Mouse (Mus musculus) megakaryocyte, adult 5-6 weeks (primary cell): ENCODE data around the gene Catsperg1. TPM values are rescaled to one million over a fixed set of nuclear protein-coding genes. Genes with fewer than 3 reads are reported as not detected.
"Not testable (repeated sequence)": the region's sequence is repeated elsewhere in the genome, so short reads cannot be mapped to it uniquely, and the experiment has no call there.

Experiments used
- ATAC-seq: 2 replicates; pipeline ENCODE4 v1.8.0; 2016; ENCODE audit warnings: mild to moderate bottlenecking, inconsistent platforms; ENCODE audit not compliant: poor library complexity, severe bottlenecking
- total RNA-seq, 2 experiments: library from RNA; stranded (forward) in 1 of 2; stranded (reverse) in 1 of 2; fragments of 153-499, 151-499 nt in 1 of 2; fragments of 221-1000, 200-1000 nt in 1 of 2; gene quantifications; 2 replicates each; pipeline versions ENCODE4 v1.2.3 to v1.2.4; 2015 to 2017

Catsperg1 gene
- total RNA-seq, 2 experiments from 2014 or later: 3.8 to 7.5 TPM

DNA sequence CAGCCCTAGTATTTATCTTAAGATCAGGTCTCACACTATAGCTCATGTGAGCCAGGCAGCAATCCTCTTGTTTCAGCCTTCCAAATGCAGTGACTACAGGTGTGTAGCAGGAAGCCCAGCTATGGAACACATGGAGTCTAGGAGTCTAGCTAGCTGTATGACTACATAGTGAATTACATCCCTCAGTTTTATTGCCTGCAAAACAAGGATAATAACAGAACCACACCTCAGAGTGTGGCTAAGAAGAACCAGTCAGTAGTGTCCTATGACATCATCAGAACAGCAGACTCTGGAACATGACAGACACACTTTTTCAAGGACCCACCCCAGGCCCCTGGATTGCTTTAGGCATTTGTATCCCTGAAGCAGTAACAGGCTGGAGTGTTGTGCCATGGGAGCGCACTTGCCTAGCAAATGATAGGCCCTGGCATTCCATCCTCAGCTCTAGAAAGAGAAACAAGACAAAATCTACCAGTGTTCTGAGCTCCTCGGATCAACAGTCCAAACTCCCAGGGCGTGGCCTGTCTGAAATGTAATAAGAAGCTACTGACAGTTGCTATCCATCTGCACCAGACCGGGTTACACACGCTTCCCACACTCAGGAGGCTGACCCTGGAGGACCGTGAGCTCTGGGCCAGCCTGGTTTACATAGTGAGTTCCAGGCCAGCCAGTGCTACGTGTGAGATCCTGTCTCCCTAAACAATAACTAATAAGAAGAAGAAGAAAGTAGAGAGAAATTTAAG is 67.0 kb downstream of the Catsperg1 start:
- ATAC-seq: no peak

DNA sequence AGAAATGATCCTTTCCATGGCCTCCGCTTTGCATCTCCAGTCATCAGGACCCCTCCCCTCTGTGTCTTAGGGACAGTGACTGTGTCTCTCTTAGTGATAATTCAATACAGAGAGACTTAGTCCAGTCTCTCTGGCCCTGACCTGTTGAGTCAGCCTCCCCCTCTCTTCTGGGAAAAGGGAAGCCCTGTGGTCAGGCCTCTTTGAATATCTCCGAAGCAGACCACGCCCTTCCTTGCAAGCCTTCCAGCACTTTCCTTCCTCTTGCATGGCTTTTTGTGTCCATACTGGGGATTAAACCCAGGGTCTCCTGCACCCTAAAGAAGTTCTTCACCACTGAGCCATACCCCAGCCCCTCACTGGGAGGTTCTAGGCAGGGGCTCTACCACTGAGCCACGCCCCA is 69.8 kb downstream of the Catsperg1 start:
- ATAC-seq: peak; percentile 92

- 0 out of 2 replicates have a peak, but pooled peaks have one; percentile 23 for ATAC-seq
Observed at GRCm38 (mm10) chr7:29141416-29141815, 72.4 kb downstream of the Catsperg1 start.

DNA sequence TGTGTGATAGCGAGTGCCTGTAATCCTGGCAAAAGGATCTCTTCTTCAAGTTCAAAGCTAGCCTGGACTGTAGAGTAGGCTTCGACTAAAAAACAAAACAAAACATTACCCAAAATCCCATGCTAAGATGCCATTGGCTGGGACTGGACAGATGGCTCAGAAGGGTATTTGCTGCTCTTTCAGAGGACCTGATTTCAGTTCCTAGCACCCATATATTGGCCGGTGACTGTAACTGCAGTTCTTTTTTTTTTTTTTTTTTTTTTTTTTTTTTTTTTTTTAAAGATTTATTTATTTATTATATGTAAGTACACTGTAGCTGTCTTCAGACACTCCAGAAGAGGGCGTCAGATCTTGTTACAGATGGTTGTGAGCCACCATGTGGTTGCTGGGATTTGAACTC is 74.6 kb downstream of the Catsperg1 start:
- not testable (repeated sequence) for ATAC-seq

DNA sequence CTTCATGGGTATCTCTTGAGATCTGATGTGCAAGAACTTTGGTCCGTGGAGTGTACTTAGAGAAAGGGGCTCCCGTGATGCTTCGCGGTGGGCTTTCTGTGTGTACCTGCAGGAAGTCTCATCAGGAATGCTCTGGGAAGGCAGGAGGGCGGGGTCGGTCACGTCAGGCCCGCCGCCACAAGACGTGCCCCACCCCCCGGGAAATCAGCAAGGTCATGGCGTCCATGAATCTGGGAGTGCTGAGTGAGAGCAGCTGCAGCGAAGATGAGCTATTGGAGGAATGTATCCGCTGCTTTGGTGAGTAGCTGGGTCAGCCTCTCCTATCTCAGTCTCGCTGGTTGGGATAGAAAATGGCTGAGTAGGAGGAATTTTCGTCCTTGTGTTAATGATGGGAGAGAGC is 76.4 kb downstream of the Catsperg1 start:
- ATAC-seq: no peak

DNA sequence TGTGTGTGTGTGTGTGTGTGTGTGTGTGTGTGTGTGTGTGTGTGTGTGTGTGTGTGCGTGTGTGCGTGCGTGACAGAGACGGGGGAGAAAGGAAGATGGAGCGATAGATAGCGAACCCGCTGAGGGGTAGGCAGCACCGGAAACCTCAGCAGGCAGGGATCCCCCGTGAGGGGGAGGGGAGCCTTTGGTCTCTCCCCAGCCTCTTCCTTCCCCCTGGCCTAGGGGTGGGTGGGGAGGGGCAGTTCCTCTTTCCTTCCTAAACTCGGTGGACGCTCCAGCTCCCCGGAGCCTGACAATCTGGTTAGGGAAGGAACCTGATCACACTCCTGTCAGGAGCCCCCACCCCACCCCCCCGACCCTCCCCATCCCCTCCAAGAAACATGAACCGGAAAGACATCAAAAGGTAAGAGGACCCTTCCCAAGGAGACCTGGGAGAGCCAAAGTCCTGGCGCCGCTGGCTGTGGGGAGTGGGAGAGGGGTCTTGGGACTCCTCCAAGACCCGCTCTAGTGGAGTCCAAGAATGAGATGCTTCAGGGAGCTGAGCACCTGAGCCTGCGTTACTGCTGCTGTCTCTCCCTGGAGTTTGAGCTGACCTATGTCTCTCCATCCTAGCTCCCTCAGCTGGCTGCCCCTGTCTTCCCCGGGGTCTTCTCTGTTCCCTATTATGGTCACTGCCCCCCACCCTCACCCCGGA is 79.0 kb downstream of the Catsperg1 start, which contains the start of gene Rasgrp4:
Gene Rasgrp4, plus strand, starts transcription at position 159 of the 694 bp plus-strand sequence.
- peak; percentile 99 for ATAC-seq

DNA sequence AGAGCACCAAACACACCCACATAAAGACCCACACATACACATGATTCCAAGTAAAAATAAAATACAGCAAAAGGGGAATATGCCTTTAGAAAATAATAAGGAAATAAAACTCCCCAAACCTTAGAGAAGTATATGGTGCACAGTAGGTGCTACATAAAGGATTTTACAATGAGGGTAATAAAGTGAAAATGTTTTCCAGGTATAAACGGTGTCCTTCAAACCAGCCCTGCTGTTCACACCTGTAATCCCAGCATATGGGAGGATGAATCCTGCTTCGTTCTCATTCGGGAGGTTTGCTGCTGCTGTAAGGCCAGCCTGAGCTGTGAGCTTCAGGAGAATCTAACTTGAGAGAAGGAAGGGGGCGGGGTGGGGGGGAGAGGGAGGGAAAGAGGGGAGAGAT is 79.6 kb downstream of the Catsperg1 start:
- no peak for ATAC-seq

Other genes starting within 250 kb of the Catsperg1 start
- 216 and 241 TPM in 2 replicates for gene Eif3k, start 232.2 kb downstream of the Catsperg1 start, total RNA-seq (2015)
- 340 and 348 TPM in 2 replicates for gene Eif3k, start 232.2 kb downstream of the Catsperg1 start, total RNA-seq (2017)
- gene Map4k1, start 232.0 kb downstream of the Catsperg1 start, total RNA-seq (2015): 53.8 and 54.4 TPM in 2 replicates
- gene Map4k1, start 232.0 kb downstream of the Catsperg1 start, total RNA-seq (2017): 44.2 and 60.4 TPM in 2 replicates
- gene Ryr1, start 88.9 kb downstream of the Catsperg1 start, total RNA-seq (2015): 0.52 and 0.78 TPM in 2 replicates
- 0.69 and 0.92 TPM in 2 replicates for gene Ryr1, start 88.9 kb downstream of the Catsperg1 start, total RNA-seq (2017)
- gene Rasgrp4, start 79.2 kb downstream of the Catsperg1 start, total RNA-seq (2015): 75.1 and 80.4 TPM in 2 replicates
- gene Rasgrp4, start 79.2 kb downstream of the Catsperg1 start, total RNA-seq (2017): 25.6 and 58.0 TPM in 2 replicates
- 26.5 and 26.7 TPM in 2 replicates for gene Fam98c, start 57.8 kb downstream of the Catsperg1 start, total RNA-seq (2015)
- gene Fam98c, start 57.8 kb downstream of the Catsperg1 start, total RNA-seq (2017): 24.0 and 24.2 TPM in 2 replicates
- gene Ggn, start 43.8 kb downstream of the Catsperg1 start, total RNA-seq (2015): 0.80 and 0.91 TPM in 2 replicates
- 0.29 and 0.81 TPM in 2 replicates for gene Ggn, start 43.8 kb downstream of the Catsperg1 start, total RNA-seq (2017)
- 0.66 and 1.3 TPM in 2 replicates for gene Spred3, start 43.6 kb downstream of the Catsperg1 start, total RNA-seq (2015)
- gene Spred3, start 43.6 kb downstream of the Catsperg1 start, total RNA-seq (2017): 0.77 and 0.94 TPM in 2 replicates
- gene Psmd8, start 33.3 kb downstream of the Catsperg1 start, total RNA-seq (2015): 204 and 215 TPM in 2 replicates
- 191 and 207 TPM in 2 replicates for gene Psmd8, start 33.3 kb downstream of the Catsperg1 start, total RNA-seq (2017)
- 9.2 and 10.1 TPM in 2 replicates for gene Kcnk6, start 18.5 kb upstream of the Catsperg1 start, total RNA-seq (2015)
- gene Kcnk6, start 18.5 kb upstream of the Catsperg1 start, total RNA-seq (2017): 14.5 and 14.6 TPM in 2 replicates
- 36.2 and 38.0 TPM in 2 replicates for gene Yif1b, start 24.3 kb upstream of the Catsperg1 start, total RNA-seq (2015)
- gene Yif1b, start 24.3 kb upstream of the Catsperg1 start, total RNA-seq (2017): 19.1 and 21.8 TPM in 2 replicates
- not detected in 2 replicates for gene 2200002D01Rik, start 34.4 kb upstream of the Catsperg1 start, total RNA-seq (2015)
- 0.37 and 2.4 TPM in 2 replicates for gene 2200002D01Rik, start 34.4 kb upstream of the Catsperg1 start, total RNA-seq (2017)
- gene Spint2, start 67.9 kb upstream of the Catsperg1 start, total RNA-seq (2015): 6.1 and 7.3 TPM in 2 replicates
- 2.6 and 5.3 TPM in 2 replicates for gene Spint2, start 67.9 kb upstream of the Catsperg1 start, total RNA-seq (2017)
- gene Ppp1r14a, start 75.3 kb upstream of the Catsperg1 start, total RNA-seq (2015): not detected in 2 replicates
- gene Ppp1r14a, start 75.3 kb upstream of the Catsperg1 start, total RNA-seq (2017): not detected in 2 replicates
- gene Dpf1, start 89.9 kb upstream of the Catsperg1 start, total RNA-seq (2015): not detected in 2 replicates
- not detected in 2 replicates for gene Dpf1, start 89.9 kb upstream of the Catsperg1 start, total RNA-seq (2017)